Mouse (Mus musculus): ENCODE results near the gene Tspan14. TPM values are rescaled to one million over a fixed set of nuclear protein-coding genes. Genes with fewer than 3 reads are reported as not detected.
A peak's percentile ranks its signal among the peaks of the same experiment; 100 is the strongest.

Tspan14 gene
- polyA plus RNA-seq, 1 experiment from 2014 or later: 87.6 TPM

DNA sequence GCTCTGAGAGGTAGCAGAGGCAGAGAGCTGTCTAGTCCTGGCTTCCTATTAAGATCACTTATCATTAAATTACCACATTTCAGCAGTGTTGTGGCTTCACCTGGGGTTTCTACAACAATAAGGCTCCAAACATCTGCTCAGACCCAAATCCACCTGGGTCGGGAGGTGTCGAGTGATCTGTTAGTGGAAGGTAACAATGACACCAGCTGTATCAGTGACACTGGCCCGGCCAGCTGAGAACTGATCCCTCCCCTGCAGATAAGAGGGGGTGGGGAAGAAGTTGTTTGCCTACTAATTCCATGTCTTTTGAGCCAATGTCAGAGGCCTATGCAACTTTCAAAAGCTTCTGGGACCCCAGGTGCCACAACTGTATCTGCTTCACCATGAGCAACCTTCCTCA, 73.4 kb downstream of the Tspan14 start, which contains the start of gene Sh2d4b:
Gene Sh2d4b, minus strand, starts transcription at position 71 of the 400 bp plus-strand sequence.
- H3K9me3 ChIP-seq: no peaks in the 10 kb centered on the region
- peak within 1 kb of the TSS; percentile 50; the same call in 1 of the 2 replicates for H3K27ac ChIP-seq
- H3K4me1 ChIP-seq: peaks cover 13% of the 10 kb centered on the region
- no peak within 1 kb of the TSS for H3K9ac ChIP-seq
- H3K36me3 ChIP-seq: no peaks in the 10 kb centered on the region
- peak within 1 kb of the TSS; percentile 19; the same call in 1 of the 2 replicates for H3K4me3 ChIP-seq
- no peaks in the 10 kb centered on the region for H3K27me3 ChIP-seq
- WGBS: 60% methylated on average over 3 of the region's 3 CpGs
- peak within 1 kb of the TSS; percentile 54 for H3K4me2 ChIP-seq (replicated peaks)
- no peak for ATAC-seq (ENCODE audit: insufficient number of reproducible peaks, insufficient read depth, low FRiP score, low TSS enrichment)

DNA sequence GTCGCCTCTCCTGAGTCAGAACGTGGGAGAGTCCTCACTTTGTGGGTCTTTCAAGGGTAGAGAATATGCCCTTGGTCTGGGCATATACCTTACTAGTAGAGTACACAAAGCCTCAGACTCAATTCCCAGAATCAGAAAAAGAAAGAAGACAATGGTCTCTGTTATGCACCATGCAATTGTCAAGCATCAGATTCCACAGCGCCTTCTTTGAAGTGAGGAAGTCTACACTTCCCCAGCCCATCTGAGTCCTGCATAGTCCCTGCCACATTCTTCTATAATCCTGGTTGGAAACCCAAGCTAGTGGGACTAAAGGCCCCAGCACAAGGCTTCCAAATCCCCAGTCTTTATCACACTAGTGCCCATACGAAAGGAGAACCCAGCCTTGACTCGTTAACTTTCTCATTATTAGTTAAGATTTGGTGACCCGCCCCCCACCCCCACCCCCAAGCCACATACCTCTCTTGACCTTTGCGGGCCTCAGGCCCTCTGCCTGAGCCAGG, 74.2 kb downstream of the Tspan14 start:
- Histone ChIP-seq H3K9me3 (no peaks in the 10 kb centered on the region), H3K4me2 (replicated peaks) (no peak overlapping the region), H3K27ac (no peak overlapping the region), H3K9ac (no peak overlapping the region), H3K4me1 (peaks cover 13% of the 10 kb centered on the region), H3K27me3 (no peaks in the 10 kb centered on the region), H3K36me3 (no peaks in the 10 kb centered on the region), H3K4me3 (no peak overlapping the region)
- 71% methylated on average over 7 of the region's 7 CpGs for WGBS
- ATAC-seq (ENCODE audit: insufficient number of reproducible peaks, insufficient read depth, low FRiP score, low TSS enrichment): no peak

DNA sequence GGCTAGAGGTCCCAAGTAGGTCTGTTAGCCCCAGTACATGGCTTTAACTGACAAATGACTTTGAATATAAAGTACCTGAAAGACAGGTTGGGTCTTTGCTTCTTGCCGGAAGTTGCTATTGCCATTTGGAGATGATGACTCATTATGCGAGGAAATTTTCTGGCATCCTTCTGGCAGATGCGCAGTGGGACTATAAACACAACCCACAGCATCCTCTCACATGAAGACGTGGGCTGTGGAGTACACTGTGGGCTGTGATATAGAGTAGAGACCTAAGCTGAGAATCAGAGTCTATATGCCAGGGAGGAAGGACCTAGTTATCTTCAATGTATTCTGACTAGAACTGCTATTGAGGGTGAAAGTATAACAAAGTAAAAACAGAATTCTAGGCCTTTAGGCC, 75.1 kb downstream of the Tspan14 start:
- Histone ChIP-seq H3K4me2 (replicated peaks) (no peak overlapping the region), H3K4me3 (no peak overlapping the region), H3K9ac (no peak overlapping the region), H3K27ac (no peak overlapping the region), H3K27me3 (no peaks in the 10 kb centered on the region), H3K36me3 (no peaks in the 10 kb centered on the region), H3K9me3 (no peaks in the 10 kb centered on the region), H3K4me1 (peaks cover 13% of the 10 kb centered on the region)
- WGBS: 89% methylated on average over 4 of the region's 4 CpGs
- ATAC-seq (ENCODE audit: insufficient number of reproducible peaks, insufficient read depth, low FRiP score, low TSS enrichment): no peak

DNA sequence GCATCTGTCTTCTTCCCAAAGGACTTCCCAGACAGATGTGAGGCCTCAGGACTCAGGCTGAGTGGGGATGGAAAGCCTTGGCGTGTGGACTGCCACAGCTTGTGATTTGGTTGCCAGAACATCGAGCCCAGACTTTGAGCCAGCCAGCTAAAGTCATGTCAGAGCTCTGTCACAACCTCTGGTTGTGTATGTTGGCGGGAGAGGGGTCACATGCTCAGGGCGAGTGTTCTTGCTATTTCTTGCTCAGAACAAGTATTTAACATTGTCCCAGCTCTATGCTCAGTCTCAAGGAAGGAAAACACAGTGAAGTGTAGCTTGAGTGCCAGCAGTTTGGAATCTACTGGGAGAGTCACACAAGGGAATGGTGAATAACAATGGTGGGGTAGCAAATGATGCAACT, 76.9 kb downstream of the Tspan14 start:
- Histone ChIP-seq H3K4me1 (peaks cover 19% of the 10 kb centered on the region), H3K4me2 (replicated peaks) (no peak overlapping the region), H3K9ac (no peak overlapping the region), H3K27me3 (no peaks in the 10 kb centered on the region), H3K27ac (no peak overlapping the region), H3K36me3 (no peaks in the 10 kb centered on the region), H3K9me3 (no peaks in the 10 kb centered on the region), H3K4me3 (no peak overlapping the region)
- ATAC-seq (ENCODE audit: insufficient number of reproducible peaks, insufficient read depth, low FRiP score, low TSS enrichment): no peak
- 77% methylated on average over 4 of the region's 4 CpGs for WGBS

DNA sequence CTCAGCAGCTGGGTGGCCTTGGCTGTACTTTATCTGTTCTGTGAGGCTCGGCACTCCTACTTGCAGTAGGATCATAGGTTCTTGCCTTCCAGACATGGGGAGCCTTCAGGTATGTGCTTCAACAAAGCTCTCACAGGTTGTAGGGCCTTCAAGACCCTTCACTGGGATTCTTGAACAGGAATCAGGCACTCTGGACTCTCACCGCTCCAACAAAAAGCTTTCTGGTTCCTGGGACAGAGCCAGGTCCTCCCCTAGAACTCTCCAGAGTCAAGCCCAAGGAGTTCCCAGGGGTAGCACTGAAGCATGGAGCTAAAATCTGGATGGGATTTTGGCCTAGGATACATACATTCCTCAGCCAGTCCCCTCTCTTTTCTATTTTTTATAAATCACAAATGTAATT, 77.4 kb downstream of the Tspan14 start:
- WGBS: 91% methylated on average over 2 of the region's 2 CpGs
- no peak for ATAC-seq (ENCODE audit: insufficient number of reproducible peaks, insufficient read depth, low FRiP score, low TSS enrichment)

DNA sequence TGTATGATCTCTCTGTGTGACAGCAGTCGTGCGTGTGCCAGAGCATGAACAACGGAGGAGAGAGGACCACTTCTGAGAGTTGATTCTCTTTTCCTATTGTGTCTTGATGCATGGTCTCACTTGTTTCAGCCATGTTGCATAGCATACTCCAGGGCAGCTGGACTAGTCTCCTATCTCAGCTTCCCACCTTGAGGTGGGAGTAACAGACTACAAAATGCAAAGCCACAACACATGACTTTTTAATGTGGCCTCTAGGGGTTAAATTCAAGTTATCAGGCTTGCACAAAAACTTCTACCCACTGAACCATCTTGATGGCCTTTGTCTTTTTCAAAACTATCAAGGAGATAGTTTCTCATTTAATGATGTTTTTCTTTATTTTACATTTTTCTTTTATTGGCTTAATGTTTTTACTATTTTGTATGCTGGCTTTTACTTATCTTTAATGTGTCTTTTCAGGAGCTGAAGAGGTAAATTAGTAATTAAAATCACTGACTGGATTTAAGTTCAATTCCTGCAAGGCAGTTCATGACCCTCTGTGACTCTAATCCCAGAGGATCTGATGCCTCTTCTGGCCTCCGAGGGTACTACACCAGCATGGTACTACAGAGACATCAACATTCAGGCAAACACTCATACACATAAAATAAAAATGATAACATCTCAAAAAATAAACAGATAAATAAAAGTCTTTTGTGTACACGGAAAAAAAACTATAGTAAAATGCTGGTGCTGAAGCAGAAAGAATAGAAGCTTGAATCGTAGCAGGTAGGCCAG, 80.0 kb downstream of the Tspan14 start:
- no peaks in the 10 kb centered on the region for H3K9me3 ChIP-seq
- no peak overlapping the region for H3K27ac ChIP-seq
- no peak overlapping the region for H3K9ac ChIP-seq
- H3K4me3 ChIP-seq: no peak overlapping the region
- H3K4me2 ChIP-seq (replicated peaks): no peak overlapping the region
- WGBS: 80% methylated on average over 6 of the region's 6 CpGs
- no peaks in the 10 kb centered on the region for H3K27me3 ChIP-seq
- ATAC-seq (ENCODE audit: insufficient number of reproducible peaks, insufficient read depth, low FRiP score, low TSS enrichment): no peak
- H3K36me3 ChIP-seq: no peaks in the 10 kb centered on the region
- H3K4me1 ChIP-seq: peaks cover 5% of the 10 kb centered on the region

More for the DNA sequence above, 77.4 kb downstream of the Tspan14 start:
- Histone ChIP-seq H3K4me2 (replicated peaks) (no peak overlapping the region), H3K36me3 (no peaks in the 10 kb centered on the region), H3K9me3 (no peaks in the 10 kb centered on the region), H3K4me1 (peaks cover 15% of the 10 kb centered on the region), H3K27me3 (no peaks in the 10 kb centered on the region), H3K9ac (no peak overlapping the region), H3K27ac (no peak overlapping the region), H3K4me3 (no peak overlapping the region)

DNA sequence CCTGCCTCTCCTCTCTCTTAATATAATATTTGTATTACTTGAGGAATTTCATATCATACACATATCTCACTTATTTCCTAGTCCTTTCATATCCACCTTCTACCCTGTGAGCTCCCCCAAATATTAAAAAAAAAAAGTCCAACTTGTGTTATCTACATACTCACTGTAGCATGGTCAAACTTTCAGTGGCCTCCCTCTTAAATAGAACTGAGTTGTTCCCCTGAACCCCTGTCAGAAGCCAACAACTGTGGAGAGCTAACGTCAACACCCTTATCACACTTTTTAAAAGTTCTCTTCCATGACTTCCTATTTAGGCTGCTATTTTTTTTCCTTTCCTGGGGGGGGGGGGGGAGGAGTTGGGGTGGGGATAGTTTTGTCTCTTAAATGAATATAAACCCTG, 80.9 kb downstream of the Tspan14 start:
- no peak overlapping the region for H3K27ac ChIP-seq
- H3K4me2 ChIP-seq (replicated peaks): no peak overlapping the region
- H3K4me3 ChIP-seq: no peak overlapping the region
- H3K36me3 ChIP-seq: no peaks in the 10 kb centered on the region
- H3K9ac ChIP-seq: no peak overlapping the region
- H3K27me3 ChIP-seq: no peaks in the 10 kb centered on the region
- ATAC-seq (ENCODE audit: insufficient number of reproducible peaks, insufficient read depth, low FRiP score, low TSS enrichment): no peak
- H3K9me3 ChIP-seq: no peaks in the 10 kb centered on the region
- H3K4me1 ChIP-seq: peaks cover 5% of the 10 kb centered on the region
- 62% methylated on average over 1 of the region's 1 CpGs for WGBS

DNA sequence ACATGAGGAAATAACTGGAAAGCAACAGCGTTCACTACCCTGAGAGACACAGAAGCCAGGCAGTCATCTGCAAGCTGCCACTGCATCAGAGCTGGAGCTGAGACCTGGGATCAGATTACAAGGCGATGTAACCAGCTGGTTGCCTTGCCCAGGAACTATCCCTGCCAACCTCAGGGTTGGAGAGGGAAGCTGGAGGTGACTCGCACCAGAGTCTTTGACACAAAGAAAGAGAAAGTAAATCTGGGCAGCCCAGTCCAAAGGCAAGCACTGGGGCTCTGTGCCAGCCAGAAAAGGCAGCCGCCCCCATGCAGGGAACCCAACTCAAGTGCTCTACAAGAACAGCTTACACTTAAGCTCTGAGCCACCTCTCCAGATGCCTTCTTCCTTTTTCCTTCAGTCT, 81.4 kb downstream of the Tspan14 start:
- Histone ChIP-seq H3K27me3 (no peaks in the 10 kb centered on the region), H3K36me3 (no peaks in the 10 kb centered on the region), H3K4me3 (no peak overlapping the region), H3K9ac (no peak overlapping the region), H3K4me1 (peaks cover 5% of the 10 kb centered on the region), H3K27ac (no peak overlapping the region), H3K9me3 (no peaks in the 10 kb centered on the region), H3K4me2 (replicated peaks) (no peak overlapping the region)
- ATAC-seq (ENCODE audit: insufficient number of reproducible peaks, insufficient read depth, low FRiP score, low TSS enrichment): no peak
- 14% methylated on average over 4 of the region's 4 CpGs for WGBS

DNA sequence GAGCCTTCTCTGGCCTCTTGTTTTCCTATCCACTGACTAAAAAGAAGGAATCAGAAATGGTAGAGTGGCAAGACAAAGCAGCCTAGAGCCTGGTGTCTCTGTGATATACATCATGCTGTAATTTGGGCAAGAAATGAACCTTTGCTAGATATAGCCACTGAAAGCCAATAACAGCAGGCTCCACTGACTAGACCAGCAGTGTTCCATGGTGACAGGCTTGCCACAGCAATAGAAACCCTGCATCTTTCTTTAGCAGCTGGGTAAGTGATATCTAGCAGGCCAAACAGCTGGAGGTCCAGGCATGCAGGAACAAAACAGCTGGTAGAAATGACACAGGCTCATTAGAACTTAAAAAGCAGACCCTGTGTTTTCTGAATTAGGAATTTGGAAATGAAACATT, 92.0 kb downstream of the Tspan14 start:
- no peak for ATAC-seq (ENCODE audit: insufficient number of reproducible peaks, insufficient read depth, low FRiP score, low TSS enrichment)
- no peaks in the 10 kb centered on the region for H3K9me3 ChIP-seq
- no peak overlapping the region for H3K4me2 ChIP-seq (replicated peaks)
- H3K36me3 ChIP-seq: no peaks in the 10 kb centered on the region
- H3K27ac ChIP-seq: no peak overlapping the region
- H3K4me1 ChIP-seq: no peaks in the 10 kb centered on the region
- no peaks in the 10 kb centered on the region for H3K27me3 ChIP-seq
- no peak overlapping the region for H3K4me3 ChIP-seq
- H3K9ac ChIP-seq: no peak overlapping the region

DNA sequence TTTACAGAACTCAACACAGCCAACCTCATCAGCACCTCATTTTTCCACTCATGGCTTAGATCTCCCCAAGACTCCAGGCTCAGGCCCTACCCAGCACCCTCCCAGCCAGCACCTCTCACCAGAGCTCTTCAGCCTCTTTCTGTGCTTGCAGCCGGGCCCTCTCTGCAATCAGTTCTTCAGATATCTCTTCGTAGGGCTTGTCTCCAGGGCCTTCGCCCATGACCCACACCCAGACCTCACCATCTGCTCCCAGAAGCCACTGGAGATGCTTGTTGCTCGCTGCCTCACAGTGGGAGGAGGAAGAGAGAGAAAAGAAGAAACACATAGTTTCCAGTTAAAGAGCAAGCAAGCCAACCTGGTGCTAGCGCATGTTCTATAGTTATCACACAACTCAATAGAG, 92.6 kb downstream of the Tspan14 start:
- Histone ChIP-seq H3K36me3 (no peaks in the 10 kb centered on the region), H3K4me1 (no peaks in the 10 kb centered on the region), H3K27me3 (no peaks in the 10 kb centered on the region), H3K4me3 (no peak overlapping the region), H3K4me2 (replicated peaks) (no peak overlapping the region), H3K9ac (no peak overlapping the region), H3K27ac (no peak overlapping the region), H3K9me3 (no peaks in the 10 kb centered on the region)
- no peak for ATAC-seq (ENCODE audit: insufficient number of reproducible peaks, insufficient read depth, low FRiP score, low TSS enrichment)
- 88% methylated on average over 5 of the region's 5 CpGs for whole genome bisulfite sequencing

DNA sequence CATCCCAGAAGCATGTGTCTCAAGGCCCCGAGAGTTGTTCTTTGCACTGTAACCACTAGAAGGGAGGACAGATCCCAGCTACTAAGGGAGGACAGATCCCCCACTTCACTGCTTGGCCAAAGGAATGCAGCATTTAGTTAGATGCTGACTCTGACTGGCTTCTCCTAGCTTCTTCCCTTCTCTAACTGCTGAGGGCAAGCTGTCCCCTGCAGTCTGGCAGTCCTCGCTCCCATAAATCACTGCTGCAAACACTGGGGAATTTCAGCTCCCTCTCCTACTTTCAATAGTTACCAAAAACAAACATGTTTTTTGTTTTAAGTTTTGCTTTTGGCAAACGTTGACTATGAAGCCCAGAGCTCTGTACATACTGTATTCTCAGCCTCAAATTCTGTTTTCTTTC, 96.0 kb downstream of the Tspan14 start:
- Histone ChIP-seq H3K9ac (no peak overlapping the region), H3K4me2 (replicated peaks) (no peak overlapping the region), H3K4me3 (no peak overlapping the region), H3K27me3 (no peaks in the 10 kb centered on the region), H3K4me1 (no peaks in the 10 kb centered on the region), H3K9me3 (no peaks in the 10 kb centered on the region), H3K36me3 (no peaks in the 10 kb centered on the region), H3K27ac (no peak overlapping the region)
- ATAC-seq (ENCODE audit: insufficient number of reproducible peaks, insufficient read depth, low FRiP score, low TSS enrichment): no peak
- 65% methylated on average over 3 of the region's 3 CpGs for WGBS

DNA sequence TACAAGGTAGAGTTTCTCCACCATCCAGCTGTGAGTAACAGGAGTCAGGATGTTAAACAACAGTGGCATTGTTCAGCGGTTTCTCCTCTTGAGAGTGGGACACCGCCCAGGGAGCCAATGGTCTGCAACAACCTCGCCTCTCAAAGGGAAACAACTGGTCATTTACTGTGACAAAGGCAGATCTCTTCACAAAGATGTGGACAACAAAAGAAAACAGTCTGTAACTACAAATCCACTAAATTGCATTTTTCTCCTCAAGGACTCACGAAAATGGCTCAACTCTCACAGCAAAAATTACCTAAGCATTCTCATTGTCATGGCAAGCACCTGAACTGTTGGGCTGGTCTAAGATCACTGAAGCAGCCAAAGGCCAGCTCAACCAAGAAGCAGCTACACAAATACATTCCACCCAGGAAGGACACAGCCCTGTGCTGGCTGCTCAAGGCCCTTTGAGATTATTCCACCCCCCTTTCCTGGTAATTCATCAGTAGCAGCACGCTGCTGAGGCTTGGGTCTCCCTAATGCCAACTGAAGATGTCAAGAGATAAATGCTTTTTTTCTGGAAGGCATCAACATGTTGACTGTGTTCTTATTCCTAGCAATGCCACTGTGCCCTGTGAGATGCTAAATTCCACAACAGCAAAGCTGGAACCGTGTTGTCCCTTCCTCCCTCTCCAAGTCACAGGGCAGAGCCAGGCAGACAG, 101.6 kb downstream of the Tspan14 start:
- WGBS: 30% methylated on average over 6 of the region's 6 CpGs
- no peak overlapping the region for H3K4me3 ChIP-seq
- H3K36me3 ChIP-seq: no peaks in the 10 kb centered on the region
- H3K27ac ChIP-seq: no peak overlapping the region
- no peak for ATAC-seq (ENCODE audit: insufficient number of reproducible peaks, insufficient read depth, low FRiP score, low TSS enrichment)
- no peak overlapping the region for H3K4me2 ChIP-seq (replicated peaks)
- no peaks in the 10 kb centered on the region for H3K27me3 ChIP-seq
- no peaks in the 10 kb centered on the region for H3K4me1 ChIP-seq
- no peaks in the 10 kb centered on the region for H3K9me3 ChIP-seq
- no peak overlapping the region for H3K9ac ChIP-seq

All from embryonic facial prominence, embryonic 12.5 days (tissue).